Mouse (Mus musculus) layer of hippocampus, adult 2 months (tissue): ENCODE data around the gene Opa3. TPM values are rescaled to one million over a fixed set of nuclear protein-coding genes. Genes with fewer than 3 reads are reported as not detected.

Experiments used
- DNase-seq, 2 experiments: peaks; one replicate each; pipeline ENCODE4 v3.0.0; 2022; ENCODE audit warnings: low spot score in 2 of 2
- H3K27ac ChIP-seq: fragments of 200-600 bp; 2 replicates; pipeline ENCODE4 v1.8.1; 2022
- H3K4me3 ChIP-seq: fragments of 200-600 bp; 2 replicates; pipeline ENCODE4 v1.8.1; 2022; ENCODE audit warnings: mild to moderate bottlenecking
- CTCF ChIP-seq: fragments of 200-600 bp; conservative IDR thresholded peaks from 2 replicates; pipeline ENCODE4 v1.8.1; 2022; ENCODE audit warnings: antibody characterized with exemption, mild to moderate bottlenecking, moderate library complexity
- total RNA-seq, 2 experiments: library from RNA; stranded (reverse); gene quantifications; 2 replicates each; pipeline ENCODE4 v1.2.3; 2021

Gene Opa3
- total RNA-seq, 2 experiments from 2014 or later, result 37.4 to 38.7 TPM

GRCm38 (mm10) chr7:19222875-19223274 is 5.3 kb upstream of the Opa3 start:
- TF ChIP-seq CTCF, result no peak
- H3K27ac ChIP-seq, result no peak overlapping the region
- no peak for DNase-seq
- no peak overlapping the region for H3K4me3 ChIP-seq

GRCm38 (mm10) chr7:19224933-19225332 is 3.2 kb upstream of the Opa3 start:
- TF ChIP-seq CTCF, result no peak
- Histone ChIP-seq H3K27ac (no peak overlapping the region), H3K4me3 (no peak overlapping the region)
- no peak for DNase-seq

- DNase-seq, result peak; percentile 36 to 49
- TF ChIP-seq CTCF, result no peak
- Histone ChIP-seq H3K4me3 (peak overlapping the region; percentile 68), H3K27ac (peak overlapping the region; percentile 94)
Measured at GRCm38 (mm10) chr7:19226817-19227797, 1.0 kb upstream of the Opa3 start.

- DNase-seq, result no peak
- H3K27ac ChIP-seq, result peak overlapping the region; percentile 100
Measured at GRCm38 (mm10) chr7:19228793-19229148, 637 bp downstream of the Opa3 start.

GRCm38 (mm10) chr7:19229404-19229803 is 1.3 kb downstream of the Opa3 start:
- peak overlapping the region; percentile 72 for H3K4me3 ChIP-seq
- peak overlapping the region; percentile 100 for H3K27ac ChIP-seq
- DNase-seq, result no peak
- TF ChIP-seq CTCF, result no peak

More at GRCm38 (mm10) chr7:19228793-19229148, 637 bp downstream of the Opa3 start:
- peak overlapping the region; percentile 72 for H3K4me3 ChIP-seq
- TF ChIP-seq CTCF, result no peak

- no peak overlapping the region for H3K4me3 ChIP-seq
Measured at GRCm38 (mm10) chr7:19230041-19230580, 2.0 kb downstream of the Opa3 start.

GRCm38 (mm10) chr7:19230899-19231298 is 2.8 kb downstream of the Opa3 start:
- Histone ChIP-seq H3K4me3 (no peak overlapping the region), H3K27ac (no peak overlapping the region)
- no peak for DNase-seq
- no peak for TF ChIP-seq CTCF

More at GRCm38 (mm10) chr7:19230041-19230580, 2.0 kb downstream of the Opa3 start:
- no peak overlapping the region for H3K27ac ChIP-seq
- no peak for TF ChIP-seq CTCF
- no peak for DNase-seq

- no peak for DNase-seq
- Histone ChIP-seq H3K27ac (no peak overlapping the region), H3K4me3 (no peak overlapping the region)
- no peak for TF ChIP-seq CTCF
Measured at GRCm38 (mm10) chr7:19231849-19232248, 3.7 kb downstream of the Opa3 start.

GRCm38 (mm10) chr7:19234652-19235051 is 6.5 kb downstream of the Opa3 start:
- no peak for DNase-seq
- Histone ChIP-seq H3K27ac (no peak overlapping the region), H3K4me3 (no peak overlapping the region)
- TF ChIP-seq CTCF, result no peak

GRCm38 (mm10) chr7:19235092-19235671 is 7.0 kb downstream of the Opa3 start:
- no peak overlapping the region for H3K27ac ChIP-seq
- DNase-seq, result no peak
- TF ChIP-seq CTCF, result no peak

GRCm38 (mm10) chr7:19236411-19236810 is 8.3 kb downstream of the Opa3 start:
- no peak for TF ChIP-seq CTCF
- no peak for DNase-seq
- no peak overlapping the region for H3K27ac ChIP-seq
- H3K4me3 ChIP-seq, result no peak overlapping the region

More at GRCm38 (mm10) chr7:19235092-19235671, 7.0 kb downstream of the Opa3 start:
- H3K4me3 ChIP-seq, result no peak overlapping the region

GRCm38 (mm10) chr7:19238344-19238743 is 10.2 kb downstream of the Opa3 start:
- DNase-seq, result no peak
- Histone ChIP-seq H3K27ac (no peak overlapping the region), H3K4me3 (no peak overlapping the region)
- TF ChIP-seq CTCF, result no peak

GRCm38 (mm10) chr7:19239423-19239822 is 11.3 kb downstream of the Opa3 start:
- Histone ChIP-seq H3K27ac (peak overlapping the region; percentile 46; the same call in 1 of the 2 replicates), H3K4me3 (no peak overlapping the region)
- peak; percentile 100 for TF ChIP-seq CTCF
- peak; percentile 91 to 95 for DNase-seq
